Mouse (Mus musculus) midbrain, embryonic 11.5 days (tissue): ENCODE results near the gene Dok5. TPM values are rescaled to one million over a fixed set of nuclear protein-coding genes. Genes with fewer than 3 reads are reported as not detected.

Source experiments
- ATAC-seq: fragments of 200-750 bp; cut with Nextera tagmentation; 2 replicates; pipeline ENCODE4 v1.8.0; 2017; ENCODE audit warnings: moderate TSS enrichment, moderate library complexity; ENCODE audit not compliant: low FRiP score
- DNase-seq: peaks from one replicate; pipeline ENCODE4 v3.0.0; 2015; ENCODE audit warnings: low spot score; ENCODE audit errors: missing footprints
- H3K27ac ChIP-seq: fragments of 300-500 bp; sonication (generic); 2 replicates; pipeline ENCODE4 v1.5.1; 2014; ENCODE audit warnings: low read depth, low read length
- H3K27me3 ChIP-seq: fragments of 300-500 bp; sonication (generic); 2 replicates; pipeline ENCODE4 v1.6.1; 2014; ENCODE audit warnings: mild to moderate bottlenecking, low read length, moderate library complexity, mixed read lengths; ENCODE audit not compliant: control insufficient read depth, insufficient read depth
- H3K36me3 ChIP-seq: fragments of 300-500 bp; sonication (generic); 2 replicates; pipeline ENCODE4 v1.6.1; 2014; ENCODE audit warnings: mild to moderate bottlenecking, low read length, moderate library complexity, mixed read lengths; ENCODE audit not compliant: control insufficient read depth, insufficient read depth
- H3K4me1 ChIP-seq: fragments of 300-500 bp; sonication (generic); 2 replicates; pipeline ENCODE4 v1.6.1; 2014; ENCODE audit warnings: low read length; ENCODE audit not compliant: control insufficient read depth, insufficient read depth
- H3K4me2 ChIP-seq: fragments of 300-500 bp; sonication (generic); 2 replicates; pipeline ENCODE4 v1.6.1; 2014; ENCODE audit warnings: mild to moderate bottlenecking, moderate library complexity
- H3K4me3 ChIP-seq: fragments of 300-500 bp; sonication (generic); 2 replicates; pipeline ENCODE4 v1.5.1; 2014; ENCODE audit warnings: low read depth, low read length
- H3K9ac ChIP-seq: fragments of 300-500 bp; sonication (generic); 2 replicates; pipeline ENCODE4 v1.6.1; 2014; ENCODE audit warnings: low read length
- H3K9me3 ChIP-seq: fragments of 300-500 bp; sonication (generic); 2 replicates; pipeline ENCODE4 v1.6.1; 2016; ENCODE audit warnings: low read length; ENCODE audit not compliant: control insufficient read depth
- WGBS: fragments of 180-500 bp; shearing (Covaris S2); extraction: QIAGEN DNeasy Blood & Tissue Kit; methylation state at CpG from one replicate; pipeline ENCODE4 v1.1.7; 2014; 5-methylcytosine and 5-hydroxymethylcytosine counted together
- polyA plus RNA-seq: library from polyadenylated mRNA; unstranded; fragments of >200 nt; fragmentation: Nextera tagmentation; extraction: Ambion mirVana; gene quantifications from 2 replicates; pipeline ENCODE4 v1.2.1, GENCODE M21; 2014

Dok5 gene
- polyA plus RNA-seq, 1 experiment from 2014 or later: 19.5 TPM

- no peak overlapping the region for H3K27ac ChIP-seq
- WGBS: 86% methylated on average over 3 of the region's 3 CpGs
- no peak for ATAC-seq
Measured at GRCm38 (mm10) chr2:170871469-170871868, 139.9 kb downstream of the Dok5 start.

GRCm38 (mm10) chr2:170873382-170873781, 141.8 kb downstream of the Dok5 start:
- H3K9me3 ChIP-seq: no peaks in the 10 kb centered on the region
- no peak overlapping the region for H3K27ac ChIP-seq
- H3K4me2 ChIP-seq: no peak overlapping the region
- peak; percentile 98 for DNase-seq
- 0 out of 2 replicates have a peak, but pooled peaks have one; percentile 14 for ATAC-seq
- H3K4me3 ChIP-seq: no peak overlapping the region
- 26% methylated on average over 8 of the region's 8 CpGs for WGBS
- no peak overlapping the region for H3K9ac ChIP-seq
- no peaks in the 10 kb centered on the region for H3K4me1 ChIP-seq
- H3K27me3 ChIP-seq: no peaks in the 10 kb centered on the region
- 0 out of 2 replicates have a peak, but pooled peaks cover 2% of the 10 kb centered on the region for H3K36me3 ChIP-seq

More at GRCm38 (mm10) chr2:170871469-170871868, 139.9 kb downstream of the Dok5 start:
- Histone ChIP-seq H3K4me1 (no peaks in the 10 kb centered on the region), H3K4me2 (no peak overlapping the region), H3K9me3 (no peaks in the 10 kb centered on the region), H3K36me3 (0 out of 2 replicates have a peak, but pooled peaks cover 2% of the 10 kb centered on the region), H3K27me3 (no peaks in the 10 kb centered on the region), H3K9ac (no peak overlapping the region), H3K4me3 (no peak overlapping the region)
- no peak for DNase-seq

GRCm38 (mm10) chr2:170877515-170877914, 145.9 kb downstream of the Dok5 start:
- no peaks in the 10 kb centered on the region for H3K36me3 ChIP-seq
- H3K4me2 ChIP-seq: no peak overlapping the region
- peak; percentile 61 for ATAC-seq
- no peak overlapping the region for H3K9ac ChIP-seq
- H3K27ac ChIP-seq: no peak overlapping the region
- no peaks in the 10 kb centered on the region for H3K27me3 ChIP-seq
- peak; percentile 98 for DNase-seq
- H3K9me3 ChIP-seq: no peaks in the 10 kb centered on the region
- 1% methylated on average over 4 of the region's 4 CpGs for WGBS
- peaks cover 6% of the 10 kb centered on the region for H3K4me1 ChIP-seq
- no peak overlapping the region for H3K4me3 ChIP-seq

GRCm38 (mm10) chr2:170877936-170878335, 146.3 kb downstream of the Dok5 start:
- H3K4me1 ChIP-seq: peaks cover 6% of the 10 kb centered on the region

GRCm38 (mm10) chr2:170884209-170884801, 152.7 kb downstream of the Dok5 start:
- Histone ChIP-seq H3K27me3 (no peaks in the 10 kb centered on the region), H3K27ac (no peak overlapping the region), H3K9me3 (no peaks in the 10 kb centered on the region), H3K4me1 (no peaks in the 10 kb centered on the region), H3K36me3 (no peaks in the 10 kb centered on the region), H3K4me3 (no peak overlapping the region), H3K4me2 (no peak overlapping the region), H3K9ac (no peak overlapping the region)
- ATAC-seq (no peak), DNase-seq (peak; percentile 72)
- WGBS: 69% methylated on average over 4 of the region's 4 CpGs

More at GRCm38 (mm10) chr2:170877936-170878335, 146.3 kb downstream of the Dok5 start:
- Histone ChIP-seq H3K4me3 (no peak overlapping the region), H3K36me3 (no peaks in the 10 kb centered on the region), H3K9ac (no peak overlapping the region), H3K27me3 (no peaks in the 10 kb centered on the region), H3K9me3 (no peaks in the 10 kb centered on the region), H3K4me2 (no peak overlapping the region), H3K27ac (no peak overlapping the region)
- WGBS: 63% methylated on average over 5 of the region's 5 CpGs
- DNase-seq (no peak), ATAC-seq (peak; percentile 40)

- no peaks in the 10 kb centered on the region for H3K27me3 ChIP-seq
- no peak overlapping the region for H3K27ac ChIP-seq
- no peaks in the 10 kb centered on the region for H3K36me3 ChIP-seq
- ATAC-seq: no peak
- 63% methylated on average over 9 of the region's 9 CpGs for WGBS
- H3K4me2 ChIP-seq: no peak overlapping the region
- no peak overlapping the region for H3K9ac ChIP-seq
- H3K4me3 ChIP-seq: no peak overlapping the region
- no peak for DNase-seq
- no peaks in the 10 kb centered on the region for H3K4me1 ChIP-seq
- no peaks in the 10 kb centered on the region for H3K9me3 ChIP-seq
Measured at GRCm38 (mm10) chr2:170887984-170888383, 156.4 kb downstream of the Dok5 start.

GRCm38 (mm10) chr2:170895096-170895495, 163.5 kb downstream of the Dok5 start:
- WGBS: 75% methylated on average over 8 of the region's 8 CpGs
- no peak overlapping the region for H3K4me2 ChIP-seq

GRCm38 (mm10) chr2:170902204-170903028, 170.8 kb downstream of the Dok5 start:
- WGBS: 56% methylated on average over 13 of the region's 13 CpGs
- Histone ChIP-seq H3K27me3 (no peaks in the 10 kb centered on the region), H3K27ac (no peak overlapping the region), H3K9ac (no peak overlapping the region), H3K4me3 (no peak overlapping the region), H3K4me2 (no peak overlapping the region), H3K4me1 (0 out of 2 replicates have a peak, but pooled peaks cover 2% of the 10 kb centered on the region), H3K9me3 (no peaks in the 10 kb centered on the region; the same call in 1 of the 2 replicates), H3K36me3 (no peaks in the 10 kb centered on the region)
- DNase-seq (peak; percentile 86), ATAC-seq (no peak)

More at GRCm38 (mm10) chr2:170895096-170895495, 163.5 kb downstream of the Dok5 start:
- DNase-seq: no peak
- Histone ChIP-seq H3K4me3 (no peak overlapping the region), H3K9me3 (no peaks in the 10 kb centered on the region), H3K27ac (no peak overlapping the region), H3K4me1 (no peaks in the 10 kb centered on the region), H3K27me3 (no peaks in the 10 kb centered on the region), H3K36me3 (no peaks in the 10 kb centered on the region), H3K9ac (no peak overlapping the region)
- no peak for ATAC-seq

GRCm38 (mm10) chr2:170903029-170903306, 171.4 kb downstream of the Dok5 start:
- H3K9ac ChIP-seq: no peak overlapping the region
- ATAC-seq (no peak), DNase-seq (no peak)
- H3K4me2 ChIP-seq: no peak overlapping the region
- H3K9me3 ChIP-seq: no peaks in the 10 kb centered on the region; the same call in 1 of the 2 replicates
- no peak overlapping the region for H3K4me3 ChIP-seq
- 65% methylated on average over 7 of the region's 7 CpGs for WGBS
- H3K36me3 ChIP-seq: no peaks in the 10 kb centered on the region
- H3K27me3 ChIP-seq: no peaks in the 10 kb centered on the region
- 0 out of 2 replicates have a peak, but pooled peaks cover 2% of the 10 kb centered on the region for H3K4me1 ChIP-seq
- no peak overlapping the region for H3K27ac ChIP-seq
